In genomic region chr1:163757462-163758207, GRCm38 (mm10) we compare ENCODE assay signal across 34 mouse cellular contexts. TPM values are rescaled to one million over a fixed set of nuclear protein-coding genes. Genes with fewer than 3 reads are reported as not detected.
DNase-seq lines count a peak whose midpoint lies in the region; ATAC-seq and TF ChIP-seq lines count a peak whose summit lies in the region.
"Had no signal": no experiment of that assay in that cellular context is flagged by ENCODE, and none has a peak within 500 bp of the region (broad histone marks: within the 10 kb centered on the region; RNA-seq: fewer than 3 reads in every experiment).

No protein-coding gene starts in this region.

- whole genome bisulfite sequencing in lung, embryonic 16.5 days: 46% methylated on average over 10 of the region's 10 CpGs
- 26% methylated on average over 10 of the region's 10 CpGs for WGBS in limb, embryonic 11.5 days
- WGBS in heart, embryonic 11.5 days (ENCODE audit: insufficient replicate concordance): 73% methylated on average over 10 of the region's 10 CpGs

- no peak overlapping the region for H3K4me3 ChIP-seq in lung, embryonic 16.5 days (ENCODE audit: low read length)
- no peak overlapping the region for H3K4me3 ChIP-seq in embryonic fibroblast, embryonic 13.5 days (ENCODE audit: insufficient read depth, low read length)
- H3K4me3 ChIP-seq in limb, embryonic 11.5 days (ENCODE audit: low read depth, low read length): no peak overlapping the region
- no peak overlapping the region for H3K4me3 ChIP-seq in heart, embryonic 11.5 days (ENCODE audit: low read depth, low read length)
- H3K4me3 ChIP-seq: forebrain, embryonic 13.5 days; heart, embryonic 10.5 days; hindbrain, embryonic 13.5 days; lung, embryonic 15.5 days had no signal

- H3K36me3 ChIP-seq in lung, embryonic 16.5 days (ENCODE audit: control insufficient read depth, insufficient read depth, low read length): no peaks in the 10 kb centered on the region
- H3K36me3 ChIP-seq in limb, embryonic 11.5 days (ENCODE audit: control insufficient read depth, insufficient read depth, low read length): no peaks in the 10 kb centered on the region
- H3K36me3 ChIP-seq in heart, embryonic 11.5 days (ENCODE audit: control insufficient read depth, insufficient read depth, low read length): no peaks in the 10 kb centered on the region
- H3K36me3 ChIP-seq: heart, embryonic 10.5 days; hindbrain, embryonic 13.5 days; lung, embryonic 15.5 days had no signal

- H3K4me2 ChIP-seq in lung, embryonic 16.5 days (ENCODE audit: low read depth, low read length): no peak overlapping the region
- H3K4me2 ChIP-seq in limb, embryonic 11.5 days (ENCODE audit: low read depth, severe bottlenecking): no peak overlapping the region
- H3K4me2 ChIP-seq in heart, embryonic 11.5 days: no peak overlapping the region
- H3K4me2 ChIP-seq: forebrain, embryonic 13.5 days; hindbrain, embryonic 13.5 days; lung, embryonic 15.5 days; midbrain, embryonic 11.5 days had no signal

- no peak for TF ChIP-seq POLR2A in embryonic fibroblast, embryonic 13.5 days (IDR thresholded peaks at IDR 0.05; ENCODE audit: low read depth, low read length)

- TF ChIP-seq CTCF in embryonic fibroblast, embryonic 13.5 days (IDR thresholded peaks at IDR 0.05; ENCODE audit: borderline replicate concordance, insufficient read depth, low read length): no peak

- no peaks in the 10 kb centered on the region for H3K4me1 ChIP-seq in lung, embryonic 16.5 days (replicated peaks; ENCODE audit: control insufficient read depth, insufficient read depth, low read length)
- no peaks in the 10 kb centered on the region; the same call in 1 of the 2 replicates for H3K4me1 ChIP-seq in embryonic fibroblast, embryonic 13.5 days (ENCODE audit: control insufficient read depth, insufficient read depth, low read length)
- peaks cover 4% of the 10 kb centered on the region; the same call in 1 of the 2 replicates for H3K4me1 ChIP-seq in limb, embryonic 11.5 days (ENCODE audit: control insufficient read depth, insufficient read depth, low read length)
- H3K4me1 ChIP-seq in heart, embryonic 11.5 days (ENCODE audit: control insufficient read depth, insufficient read depth, low read length): no peaks in the 10 kb centered on the region
- H3K4me1 ChIP-seq: forebrain, embryonic 13.5 days; heart, embryonic 10.5 days; hindbrain, embryonic 13.5 days had no signal

- no peaks in the 10 kb centered on the region for H3K9me3 ChIP-seq in lung, embryonic 16.5 days (ENCODE audit: control insufficient read depth, low read length)
- no peaks in the 10 kb centered on the region for H3K9me3 ChIP-seq in limb, embryonic 11.5 days (ENCODE audit: control insufficient read depth, low read length)
- H3K9me3 ChIP-seq in heart, embryonic 11.5 days (replicated peaks; ENCODE audit: control insufficient read depth, low read length): no peaks in the 10 kb centered on the region
- H3K9me3 ChIP-seq: forebrain, embryonic 13.5 days; heart, embryonic 10.5 days; hindbrain, embryonic 13.5 days; lung, embryonic 15.5 days had no signal

- DNase-seq in lung, postnatal 4 days: no peak
- DNase-seq in limb, embryonic 11.5 days (ENCODE audit: low spot score): peak; percentile 48
- DNase-seq in cerebellum, postnatal 25 days: no peak
- DNase-seq in heart, adult 9 months (ENCODE audit: low spot score in 2 of 2): no peak
- DNase-seq: adrenal gland, postnatal 10 days; cerebellum, adult 8-10 months; cerebellum, postnatal 36 days; heart, postnatal 36 days; kidney, adult 9 months; kidney, postnatal 10 days; layer of hippocampus, adult 9-11 months; right cerebral cortex, adult 18-20 months; thymus, adult 18-20 months; thymus, postnatal 36 days had no signal

- H3K27me3 ChIP-seq in lung, embryonic 16.5 days (ENCODE audit: control insufficient read depth, insufficient read depth, low read depth, low read length): no peaks in the 10 kb centered on the region
- no peaks in the 10 kb centered on the region for H3K27me3 ChIP-seq in limb, embryonic 11.5 days (ENCODE audit: control insufficient read depth, insufficient read depth, low read length)
- H3K27me3 ChIP-seq in heart, embryonic 11.5 days (ENCODE audit: control insufficient read depth, insufficient read depth, low read length): no peaks in the 10 kb centered on the region
- H3K27me3 ChIP-seq: forebrain, embryonic 13.5 days; hindbrain, embryonic 13.5 days; lung, embryonic 15.5 days had no signal

- no peak overlapping the region for H3K9ac ChIP-seq in lung, embryonic 16.5 days (ENCODE audit: low read length)
- no peak overlapping the region for H3K9ac ChIP-seq in limb, embryonic 11.5 days (ENCODE audit: low read length)
- no peak overlapping the region for H3K9ac ChIP-seq in heart, embryonic 11.5 days (ENCODE audit: low read depth, low read length)
- H3K9ac ChIP-seq: forebrain, embryonic 13.5 days; hindbrain, embryonic 13.5 days; lung, embryonic 15.5 days had no signal

- no peak overlapping the region for H3K27ac ChIP-seq in lung, embryonic 16.5 days (ENCODE audit: low read length)
- peak overlapping the region; percentile 46; the same call in 1 of the 2 replicates for H3K27ac ChIP-seq in embryonic fibroblast, embryonic 13.5 days (ENCODE audit: insufficient read depth, low read length)
- peak overlapping the region; percentile 79 for H3K27ac ChIP-seq in limb, embryonic 11.5 days (replicated peaks; ENCODE audit: low read depth, low read length)
- H3K27ac ChIP-seq in heart, embryonic 11.5 days (ENCODE audit: low read depth, low read length): no peak overlapping the region
- H3K27ac ChIP-seq: forebrain, embryonic 13.5 days; heart, embryonic 10.5 days; hindbrain, embryonic 13.5 days; lung, embryonic 15.5 days; stomach, postnatal 0 days had no signal

- peak; percentile 36; the same call in 1 of the 2 replicates for ATAC-seq in lung, embryonic 16.5 days (ENCODE audit: low read depth)
- peak; percentile 73; the same call in 1 of the 2 replicates for ATAC-seq in limb, embryonic 11.5 days (ENCODE audit: insufficient number of reproducible peaks, low FRiP score, low TSS enrichment, low read depth)
- ATAC-seq in megakaryocyte, adult 5-6 weeks (ENCODE audit: poor library complexity, severe bottlenecking): peak; percentile 94
- ATAC-seq in heart, embryonic 11.5 days (replicated peaks; ENCODE audit: insufficient number of reproducible peaks, low FRiP score, low TSS enrichment): no peak
- ATAC-seq: forebrain, embryonic 13.5 days; intestine, postnatal 0 days; midbrain, embryonic 16.5 days; Patski had no signal

RNA-seq across cellular contexts. Expression of gene Kifap3, which starts 21.7 kb away (rescaled TPM):
- 28.5 and 29.3 TPM in 2 replicates for polyA plus RNA-seq in lung, embryonic 16.5 days (2015; fragmentation: Nextera tagmentation; extraction: Ambion mirVana)
- polyA plus RNA-seq in embryonic fibroblast, embryonic 13.5 days (2011; ENCODE audit: insufficient read length, low read depth, missing spikeins): 48.8 and 53.1 TPM in 2 replicates
- polyA plus RNA-seq in limb, embryonic 11.5 days (2014; fragmentation: Nextera tagmentation; extraction: Ambion mirVana): 57.1 and 59.8 TPM in 2 replicates
- 5.3 and 7.0 TPM in 2 replicates for total RNA-seq in megakaryocyte, adult 5-6 weeks (2015)
- 5.8 and 6.1 TPM in 2 replicates for total RNA-seq in megakaryocyte, adult 5-6 weeks (2017)
- 29.3 and 32.5 TPM in 2 replicates for polyA plus RNA-seq in heart, embryonic 11.5 days (2014; fragmentation: Nextera tagmentation; extraction: Ambion mirVana)

RNA-seq across cellular contexts. Expression of gene Mettl11b, which starts 32.6 kb away (rescaled TPM):
- polyA plus RNA-seq in lung, embryonic 16.5 days (2015; fragmentation: Nextera tagmentation; extraction: Ambion mirVana): 0.59 and 0.92 TPM in 2 replicates
- polyA plus RNA-seq in embryonic fibroblast, embryonic 13.5 days (2011; ENCODE audit: insufficient read length, low read depth, missing spikeins): not detected in 2 replicates
- 0.10 and 0.27 TPM in 2 replicates for polyA plus RNA-seq in limb, embryonic 11.5 days (2014; fragmentation: Nextera tagmentation; extraction: Ambion mirVana)
- total RNA-seq in megakaryocyte, adult 5-6 weeks (2015): not detected in 2 replicates
- not detected in 2 replicates for total RNA-seq in megakaryocyte, adult 5-6 weeks (2017)
- polyA plus RNA-seq in heart, embryonic 11.5 days (2014; fragmentation: Nextera tagmentation; extraction: Ambion mirVana): 0.09 TPM in 1 of 2 replicates, not detected in the other
- total RNA-seq: liver, adult 2 months; MEL; neutrophil, adult 5-6 weeks had no signal
- polyA plus RNA-seq: heart, embryonic 10.5 days; heart, embryonic 16.5 days; intestine, postnatal 0 days; large intestine, adult 2 months; liver, adult 2 months; neural tube, embryonic 11.5 days; Patski; spleen, adult 2 months; stomach, postnatal 0 days had no signal

Comparison
In these comparisons a context has a peak if more than half of its experiments do, and no peak if none do; other contexts are left out.
1. H3K27ac ChIP-seq: peak in embryonic fibroblast, embryonic 13.5 days (single experiment) and limb, embryonic 11.5 days (single experiment); none in lung, embryonic 16.5 days (single experiment) and heart, embryonic 11.5 days (single experiment).